Mouse (Mus musculus) small intestine, adult 2 months (tissue): ENCODE data around the gene Cym.

Source experiments
- CTCF ChIP-seq: fragments of 200-500 bp; IDR thresholded peaks from 2 replicates; pipeline ENCODE4 v1.5.1; 2012; ENCODE audit warnings: low read depth, mild to moderate bottlenecking, control low read depth, inconsistent platforms, low read length, moderate library complexity, mixed read lengths; ENCODE audit not compliant: insufficient replicate concordance, insufficient read length; ENCODE audit errors: extremely low read depth
- POLR2A ChIP-seq: fragments of 200-500 bp; IDR thresholded peaks from 2 replicates; pipeline ENCODE4 v1.6.1; 2012; ENCODE audit warnings: low read depth, mild to moderate bottlenecking, control low read depth, inconsistent platforms, low read length, moderate library complexity

GRCm38 (mm10) chr3:107187022-107187421, 34.5 kb downstream of the Cym start:
- TF ChIP-seq POLR2A = no peak
- no peak for TF ChIP-seq CTCF
